Mouse (Mus musculus) gonadal fat pad, adult 2 months (tissue): ENCODE measurements around the gene Grap. TPM values are rescaled to one million over a fixed set of nuclear protein-coding genes. Genes with fewer than 3 reads are reported as not detected.
"Not testable (repeated sequence)": the region's sequence is repeated elsewhere in the genome, so short reads cannot be mapped to it uniquely, and the experiment has no call there.

ENCODE experiments used
- DNase-seq: peaks from one replicate; pipeline ENCODE4 v3.0.0-alpha.2; 2012; ENCODE audit warnings: low read depth
- polyA plus RNA-seq: library from polyadenylated mRNA; depleted of rRNA; stranded (reverse); fragments of >200 nt; gene quantifications from 2 replicates; pipeline ENCODE4 v1.2.3, GENCODE M21; 2012; rRNA removed

Grap gene
- polyA plus RNA-seq: 12.1 and 13.6 TPM in 2 replicates

DNA sequence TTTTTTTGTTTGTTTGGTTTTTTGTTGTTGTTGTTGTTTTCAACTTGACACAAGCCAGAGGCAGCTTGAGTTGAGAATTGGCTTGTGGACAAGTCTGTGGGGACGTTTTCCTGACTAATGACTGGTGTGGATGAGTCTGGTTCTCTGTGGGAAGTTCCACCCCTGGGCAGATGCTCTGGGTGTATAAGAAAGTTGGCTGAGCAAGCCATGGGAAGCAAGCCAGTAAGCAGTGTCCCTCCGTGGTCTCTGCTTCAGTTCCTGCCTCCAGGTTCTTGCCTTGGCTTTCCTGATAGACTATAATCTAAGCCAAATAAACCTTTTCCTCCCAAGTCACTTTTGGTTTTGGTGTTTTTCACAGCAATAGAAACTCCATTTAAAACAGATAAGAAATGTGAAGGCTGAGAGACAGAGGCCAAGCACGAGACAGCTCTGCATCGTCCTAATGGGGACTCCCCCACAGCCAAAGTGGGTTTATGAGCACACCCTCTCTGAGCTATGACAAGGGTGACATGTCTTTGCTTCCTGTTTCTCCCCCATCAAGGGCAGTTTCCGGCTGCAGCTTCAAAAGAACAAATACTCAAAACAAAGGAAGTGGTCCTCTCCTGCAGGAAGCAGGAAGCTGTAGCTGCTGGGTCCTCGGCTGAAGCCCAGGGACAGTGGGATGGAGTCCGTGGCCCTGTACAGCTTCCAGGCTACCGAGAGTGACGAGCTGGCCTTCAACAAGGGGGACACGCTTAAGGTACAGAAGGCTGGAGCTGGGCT, at the start of gene Grap:
Grap (plus strand) TSS at position 580 of the 762 bp plus-strand sequence.
- no peak for DNase-seq

- no peak for DNase-seq
Measured at GRCm38 (mm10) chr11:61608072-61608471, 45.0 kb upstream of the Grap start.

DNA sequence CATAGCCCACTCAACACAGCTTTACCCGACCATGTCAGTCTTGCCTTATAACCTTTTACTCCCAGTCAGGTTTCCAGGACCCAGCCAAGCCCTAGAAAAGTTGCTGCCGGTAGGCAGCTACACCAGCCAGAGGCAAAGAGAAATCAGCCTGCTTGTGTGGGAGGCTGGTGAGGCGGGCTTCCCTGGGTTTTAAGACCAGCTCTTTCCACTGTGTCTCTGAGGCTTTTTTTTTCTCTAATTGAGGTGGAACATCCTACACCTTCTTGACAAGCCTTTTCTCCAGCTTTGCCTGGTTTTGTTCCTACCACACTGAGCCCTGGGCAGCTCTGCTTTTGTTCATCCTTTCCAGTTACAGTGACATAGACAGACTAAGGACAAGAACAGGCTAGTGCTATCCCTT, 41.9 kb upstream of the Grap start:
- DNase-seq: no peak

- DNase-seq: no peak
Measured at GRCm38 (mm10) chr11:61612116-61612635, 40.9 kb upstream of the Grap start.

DNA sequence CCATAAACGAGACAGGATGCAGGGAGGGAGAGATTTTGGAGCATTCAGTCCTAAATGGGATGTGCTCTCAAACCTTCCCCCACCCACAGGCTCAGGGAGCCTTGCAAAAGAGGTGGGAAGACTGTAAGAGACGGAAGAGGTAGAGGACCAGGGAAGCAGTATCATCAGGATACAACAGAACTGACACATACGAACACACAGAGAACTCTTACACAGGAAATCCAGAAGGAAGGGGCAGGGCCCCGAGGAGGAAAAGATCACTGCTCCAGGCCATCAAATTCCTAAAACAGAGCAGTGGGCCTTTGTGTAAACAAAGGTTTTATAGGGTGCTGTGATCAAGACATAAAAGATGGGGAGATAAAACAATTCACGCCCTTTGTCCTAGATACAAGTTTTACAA, 38.7 kb upstream of the Grap start:
- DNase-seq: no peak

DNA sequence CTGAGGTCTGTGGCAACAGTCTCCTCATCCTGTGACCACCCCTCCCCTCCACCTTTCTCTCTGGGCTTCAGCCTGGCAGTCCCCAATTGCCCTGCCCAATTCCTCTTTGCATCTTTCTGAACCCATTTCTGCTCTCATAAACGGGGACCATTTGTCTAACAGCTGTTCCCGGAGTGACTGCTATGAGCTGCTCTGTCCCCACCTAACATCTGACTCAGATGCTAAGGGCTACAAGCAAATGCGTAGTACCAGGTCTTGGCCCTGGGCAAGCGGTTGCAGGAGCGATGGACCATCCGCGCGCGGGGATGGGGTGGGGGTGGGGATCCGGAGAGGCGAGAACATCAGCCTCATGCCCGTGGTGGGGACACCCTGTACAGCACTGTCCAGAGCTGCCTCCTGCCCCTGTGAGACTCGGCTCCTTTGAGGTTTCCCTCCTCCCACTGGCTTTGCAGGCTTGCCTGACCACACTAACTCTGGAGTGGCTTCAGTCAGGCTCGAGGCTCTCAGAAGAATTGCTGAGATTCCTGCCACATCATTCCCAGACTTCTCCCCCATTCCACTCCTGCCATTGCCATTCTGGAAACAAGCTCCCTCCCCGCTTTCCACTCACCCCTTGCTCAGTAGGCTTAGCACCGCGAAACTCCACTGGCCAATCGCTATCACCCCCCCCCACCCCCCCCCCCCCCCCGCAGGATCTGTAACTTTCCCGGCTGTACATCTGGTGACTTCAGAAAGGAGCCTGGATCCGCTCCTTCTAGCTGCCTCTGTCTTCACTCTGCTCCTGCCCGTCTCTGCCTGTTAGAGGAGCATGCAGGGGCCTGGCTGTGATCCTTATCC, 37.2 kb upstream of the Grap start:
- DNase-seq: no peak

DNA sequence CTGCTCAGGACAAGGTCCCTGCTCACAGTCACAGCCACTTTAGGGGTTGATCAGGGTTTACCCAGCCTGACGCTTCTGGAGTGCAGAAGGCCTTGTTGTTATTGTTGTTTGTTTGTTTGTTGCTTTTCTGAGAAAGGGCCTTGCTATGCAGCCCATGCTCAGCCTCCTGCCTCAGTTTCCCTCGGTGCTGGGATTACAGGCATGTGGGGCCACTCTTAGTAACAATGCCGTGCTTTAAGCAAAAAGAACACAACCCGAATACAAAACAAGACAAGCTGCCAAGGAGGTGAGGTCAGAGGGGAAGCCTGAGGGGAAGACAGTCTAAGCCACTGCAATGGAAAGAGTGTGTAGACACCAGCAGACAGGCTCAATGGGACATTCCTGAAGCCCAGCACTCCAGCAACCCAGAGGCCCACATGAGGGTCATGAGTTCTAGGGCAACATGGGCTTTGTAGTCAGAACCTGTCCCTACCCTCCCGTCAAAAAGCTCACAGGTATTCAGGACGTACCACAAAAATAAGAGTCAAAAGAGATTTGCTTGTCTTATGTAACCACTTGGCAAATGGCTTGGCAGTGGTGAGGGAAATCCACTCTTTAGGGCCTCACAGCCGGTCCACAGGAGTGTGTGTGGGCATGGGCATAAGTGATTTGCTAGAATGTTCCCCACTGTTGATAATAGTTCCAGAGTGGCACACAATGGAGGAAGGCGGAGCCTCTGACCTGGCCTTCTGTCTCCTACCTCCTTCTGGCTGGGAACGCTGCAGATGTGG, 36.4 kb upstream of the Grap start:
- DNase-seq: peak; percentile 49

GRCm38 (mm10) chr11:61617293-61617975, 35.6 kb upstream of the Grap start:
- no peak for DNase-seq

DNA sequence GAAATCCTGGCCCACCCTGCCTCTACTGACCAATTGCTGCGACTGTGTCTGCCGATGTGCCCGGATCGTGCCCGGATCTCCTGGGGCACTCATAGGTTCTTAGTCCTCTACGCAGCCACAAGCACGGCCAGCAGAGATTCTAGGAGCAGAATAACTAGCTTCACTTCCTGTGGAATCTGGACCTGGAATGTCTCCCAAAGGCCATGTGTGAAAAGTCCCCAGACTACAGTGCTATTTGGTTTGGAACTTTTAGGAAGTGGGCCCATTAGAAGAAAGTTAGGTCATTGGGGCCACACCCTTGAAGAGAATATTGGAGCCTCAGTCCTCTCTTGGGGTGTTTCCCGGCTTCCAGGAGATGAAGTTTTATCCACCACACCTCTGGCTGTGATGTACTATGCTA, 34.9 kb upstream of the Grap start:
- DNase-seq: no peak

GRCm38 (mm10) chr11:61618571-61618970, 34.5 kb upstream of the Grap start:
- DNase-seq: no peak

GRCm38 (mm10) chr11:61619356-61619755, 33.7 kb upstream of the Grap start:
- DNase-seq: no peak

GRCm38 (mm10) chr11:61619791-61620241, 33.2 kb upstream of the Grap start:
- no peak for DNase-seq

- no peak for DNase-seq
Measured at GRCm38 (mm10) chr11:61620254-61620670, 32.8 kb upstream of the Grap start.

DNA sequence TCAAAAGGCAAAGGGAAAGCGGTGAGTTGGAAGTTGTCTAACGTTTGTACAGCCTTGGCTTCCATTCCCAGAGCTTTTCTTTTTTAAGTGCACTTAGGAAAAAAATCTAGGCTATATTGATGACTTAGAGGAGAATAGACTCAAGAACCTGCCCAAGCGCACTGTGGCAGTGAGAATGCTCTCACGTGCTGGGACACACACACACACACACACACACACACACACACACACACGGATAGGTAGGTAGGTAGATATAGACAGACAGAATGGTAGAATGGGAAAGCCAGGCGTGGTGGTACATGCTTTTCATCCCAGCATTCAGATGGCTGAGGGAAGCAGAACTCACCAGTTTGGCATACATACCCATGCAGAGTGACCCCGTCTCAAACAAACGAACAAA, 32.3 kb upstream of the Grap start:
- DNase-seq: no peak

DNA sequence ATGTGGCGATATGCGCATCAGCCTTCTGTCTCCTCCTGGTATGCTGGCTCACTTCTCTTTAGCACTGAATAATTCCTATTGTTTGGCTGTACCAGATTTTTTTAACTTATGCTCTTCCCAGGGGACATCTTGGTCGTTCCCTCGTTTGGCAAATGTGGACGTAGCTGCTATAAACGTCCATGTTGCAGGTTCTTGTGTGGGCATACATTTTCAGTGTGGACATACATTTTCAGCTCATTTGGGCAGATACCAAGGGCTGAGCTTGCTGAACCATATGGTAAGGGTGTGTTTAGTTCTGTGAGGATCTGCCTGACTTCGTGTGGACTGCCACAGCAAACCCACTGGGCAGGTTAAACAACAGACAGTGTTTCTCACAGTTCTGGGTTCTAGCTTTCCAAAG, 27.9 kb upstream of the Grap start:
- no peak for DNase-seq

DNA sequence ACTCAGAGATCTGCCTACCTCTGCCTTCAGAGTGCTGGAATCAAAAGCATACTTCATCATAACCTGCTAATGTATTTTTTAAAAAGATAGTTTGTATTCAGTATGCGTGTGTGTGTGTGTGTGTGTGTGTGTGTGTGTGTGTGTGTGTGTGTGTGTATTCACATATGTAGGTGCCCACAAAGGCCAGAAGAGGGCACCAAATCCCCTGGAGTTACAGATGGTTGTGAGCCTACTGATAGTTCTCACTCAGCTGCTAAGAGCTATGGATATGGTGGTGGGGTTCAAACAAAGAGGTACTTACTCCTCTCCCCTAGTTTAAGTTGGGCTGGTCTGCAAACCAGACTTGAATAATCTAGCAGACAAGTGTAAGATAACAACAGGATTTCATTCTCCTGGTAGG, 26.6 kb upstream of the Grap start:
- no peak for DNase-seq

DNA sequence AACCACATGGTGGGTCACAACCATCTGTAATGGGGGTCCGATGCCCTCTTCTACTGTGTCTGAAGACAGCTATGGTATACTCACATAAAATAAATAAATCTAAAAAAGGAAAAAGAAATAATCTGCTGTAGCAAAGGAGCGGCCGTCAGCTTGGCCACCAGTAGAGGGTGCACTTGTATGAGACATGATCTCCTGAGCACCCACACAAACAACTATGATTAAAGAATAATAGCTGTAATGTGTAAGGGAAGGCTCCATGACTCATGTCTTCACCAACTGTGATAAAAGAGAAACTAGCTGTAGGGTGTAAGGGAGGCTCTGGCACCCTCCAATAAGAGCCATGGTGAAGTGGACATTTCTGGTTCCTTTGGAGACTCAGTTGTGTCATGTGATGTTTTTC, 23.4 kb upstream of the Grap start:
- DNase-seq: no peak

DNA sequence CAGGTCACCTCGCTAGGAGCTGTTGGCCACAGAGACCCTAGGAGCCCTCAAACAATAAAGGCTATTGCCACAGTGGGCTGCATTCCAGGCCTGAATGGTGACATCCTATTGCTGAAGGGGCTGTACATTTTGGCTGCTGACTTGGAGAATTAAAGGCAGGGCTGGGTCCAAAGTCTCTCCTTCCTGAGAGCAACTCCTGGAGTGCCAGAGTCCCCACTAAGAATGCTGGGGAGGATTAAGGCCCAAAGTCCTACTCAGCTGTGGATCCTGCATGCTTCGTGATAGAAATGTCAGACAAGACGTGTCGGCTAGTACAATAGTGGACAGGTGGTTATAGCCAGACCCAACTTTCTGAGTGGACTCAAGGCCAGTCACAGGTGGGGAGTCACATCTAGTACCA, 16.8 kb upstream of the Grap start:
- DNase-seq: not testable (repeated sequence)

DNA sequence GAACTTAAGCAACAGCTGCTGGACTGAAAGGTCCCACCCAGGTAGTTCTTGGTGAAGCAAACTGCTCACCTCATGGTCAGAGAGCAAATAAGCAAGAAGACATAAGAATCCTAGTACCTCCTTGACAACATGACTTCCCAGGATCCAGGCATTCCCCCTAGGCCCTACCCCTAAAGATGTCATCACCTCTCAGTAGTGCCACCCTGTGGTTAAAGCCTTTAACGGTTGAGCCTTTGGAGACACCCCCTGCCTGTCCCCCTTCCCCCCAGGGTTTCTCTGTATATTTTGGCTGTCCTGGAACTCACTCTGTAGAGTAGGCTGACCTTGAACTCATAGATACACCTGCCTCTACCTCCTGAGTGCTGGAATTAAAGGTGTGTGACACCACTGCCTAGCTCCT, 15.7 kb upstream of the Grap start:
- DNase-seq: no peak

DNA sequence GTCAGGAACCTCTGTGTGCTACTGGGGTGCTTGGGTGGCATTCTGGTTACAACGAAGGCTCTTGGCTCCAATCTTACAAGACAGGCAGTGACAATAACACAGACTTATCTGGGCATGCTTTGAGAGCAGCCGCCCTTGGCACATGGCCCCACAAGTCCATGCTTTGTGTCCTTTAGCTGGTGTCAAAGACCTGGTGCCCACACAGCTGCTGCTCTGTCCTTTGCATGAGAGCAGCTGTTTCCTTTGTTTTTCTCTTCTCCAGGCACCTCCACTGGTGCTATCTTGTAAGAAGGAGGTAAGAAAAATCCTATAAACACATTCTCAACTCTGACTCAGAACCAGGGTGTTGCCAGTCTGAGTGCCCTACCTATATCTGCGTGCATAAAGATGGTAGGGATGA, 15.2 kb upstream of the Grap start:
- no peak for DNase-seq

DNA sequence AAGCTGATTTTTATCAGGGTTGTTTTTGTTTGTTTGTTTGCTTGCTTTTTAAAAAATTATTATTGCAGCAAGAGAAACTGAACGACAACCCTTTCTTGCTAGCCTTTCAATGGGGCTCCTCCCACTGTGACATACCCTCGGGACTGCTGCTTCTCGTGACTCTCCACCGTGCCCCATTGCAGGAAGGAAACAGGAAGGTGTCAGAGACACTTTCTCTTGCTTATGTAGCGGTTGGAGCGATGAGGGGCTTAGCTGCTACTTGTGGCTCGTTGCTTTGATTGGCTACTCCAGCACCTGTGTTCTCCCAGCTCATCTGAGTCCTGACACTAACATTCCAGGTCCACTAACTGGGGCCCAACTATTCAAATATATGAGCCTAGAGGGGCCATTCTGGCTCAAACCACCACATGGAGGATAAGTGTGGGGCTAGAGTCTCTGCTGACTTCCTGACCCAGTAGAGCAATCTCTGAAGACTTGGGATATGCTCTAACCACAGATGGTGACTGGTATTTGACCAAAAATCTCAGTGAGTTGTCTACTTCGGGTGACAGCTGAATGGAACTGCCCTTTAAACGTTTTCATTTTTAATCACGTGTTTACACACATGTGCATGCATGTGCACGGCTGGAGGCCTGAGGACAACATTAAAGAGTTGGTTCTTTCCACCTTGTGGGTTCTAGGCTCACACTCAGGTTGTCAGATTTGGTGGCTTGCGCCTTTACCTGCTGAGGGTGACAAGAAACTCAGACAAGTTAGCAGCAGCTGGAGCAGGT, 14.1 kb upstream of the Grap start:
- DNase-seq: no peak
